Mouse (Mus musculus) liver (tissue): ENCODE data around the gene Tmem136.

Experiments used
- DNase-seq: peaks from one replicate; pipeline ENCODE4 v3.0.0-alpha.2; 2020; ENCODE audit warnings: mixed read lengths

Tmem136 gene

DNA sequence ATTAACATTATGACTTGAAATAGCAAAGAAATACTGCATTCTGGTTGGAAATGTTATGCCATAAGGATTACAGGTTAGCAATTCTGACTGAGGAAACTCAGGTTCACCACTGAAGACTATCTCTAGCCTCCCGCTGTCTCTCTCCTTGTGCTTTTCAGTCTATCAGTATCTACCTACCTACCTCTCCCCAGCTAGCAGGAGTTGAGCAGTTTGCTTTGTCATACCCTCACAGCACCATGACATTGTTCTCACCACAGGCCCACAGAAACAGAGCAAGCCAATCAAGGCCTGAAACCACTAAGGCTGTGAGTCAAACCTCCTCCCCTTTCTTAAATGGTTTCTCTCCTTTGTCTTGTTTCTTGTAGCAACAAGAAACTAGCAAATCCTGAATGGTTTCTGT, 41.8 kb downstream of the Tmem136 start:
- DNase-seq: no peak

DNA sequence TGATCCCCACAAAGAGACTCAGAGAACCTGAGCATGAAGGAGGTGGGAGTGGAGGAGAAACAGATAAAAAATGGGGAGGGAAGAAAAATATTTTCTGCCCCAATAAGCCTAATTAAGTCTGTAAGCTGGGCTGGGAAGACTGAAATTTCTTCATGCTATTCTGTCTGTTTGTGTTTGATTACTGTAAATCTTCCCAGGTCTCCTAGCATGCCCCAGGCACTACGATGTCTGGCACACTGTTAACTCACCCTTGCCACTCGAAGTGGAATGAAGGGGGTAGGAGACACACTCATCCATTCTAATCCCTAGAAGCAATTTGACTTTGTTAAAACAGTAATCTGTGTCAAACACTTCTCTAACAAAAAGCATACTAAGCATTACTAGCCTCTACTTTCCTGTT, 44.6 kb downstream of the Tmem136 start:
- DNase-seq: no peak

DNA sequence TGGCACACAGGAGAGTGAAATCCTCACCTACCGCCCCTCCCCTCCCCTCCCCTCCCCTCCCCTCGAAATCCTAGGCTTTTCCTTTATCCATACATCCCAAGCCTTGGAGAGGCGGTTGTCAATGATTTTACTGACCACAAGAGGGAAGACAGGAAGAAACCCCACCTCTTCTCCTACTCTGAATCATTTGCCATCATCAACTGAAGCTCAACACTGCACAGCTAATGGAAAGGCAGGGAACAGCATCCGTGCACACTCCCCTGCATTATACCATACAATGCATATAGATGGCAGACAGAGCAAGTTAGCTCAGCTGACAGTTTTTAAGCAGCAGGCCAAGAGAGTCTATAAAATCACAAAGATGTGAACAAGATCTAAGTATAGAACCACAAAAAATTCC, 45.2 kb downstream of the Tmem136 start:
- no peak for DNase-seq

GRCm38 (mm10) chr9:43070566-43070965, 45.8 kb downstream of the Tmem136 start:
- DNase-seq: no peak

GRCm38 (mm10) chr9:43070153-43070552, 46.2 kb downstream of the Tmem136 start:
- no peak for DNase-seq

GRCm38 (mm10) chr9:43067896-43068295, 48.5 kb downstream of the Tmem136 start:
- no peak for DNase-seq

DNA sequence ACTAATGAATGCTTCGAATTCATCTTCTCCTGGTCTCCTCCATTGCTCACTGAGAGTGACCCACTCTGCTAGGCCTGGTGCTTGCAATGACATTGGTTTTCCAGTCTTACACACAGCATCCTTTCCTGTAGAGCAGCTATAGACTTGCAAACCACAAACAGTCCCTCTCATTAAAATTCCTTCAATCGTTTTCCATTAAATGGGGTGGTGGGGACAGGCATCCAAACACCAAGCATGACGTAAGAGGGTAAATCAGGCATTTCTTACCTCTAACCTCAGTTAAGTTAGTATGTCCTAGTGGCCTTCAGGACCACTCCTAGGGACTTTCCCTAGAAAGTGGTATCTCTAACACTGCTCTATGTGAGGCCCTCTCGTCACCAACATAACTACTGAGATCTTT, 51.1 kb downstream of the Tmem136 start:
- no peak for DNase-seq

GRCm38 (mm10) chr9:43061545-43061944, 54.8 kb downstream of the Tmem136 start:
- DNase-seq: no peak
